Mouse (Mus musculus) forebrain, embryonic 14.5 days (tissue): ENCODE measurements at regions not wholly inside any gene's neighbourhood (a gene's known extent, or its start where the extent isn't known, plus 50 kb on each side); places are given as distances from the start of the nearest gene placed in this dataset.
A peak's percentile ranks its signal among the peaks of the same experiment; 100 is the strongest.

ENCODE experiments used
- ATAC-seq: fragments of 200-750 bp; cut with Nextera tagmentation; 2 replicates; pipeline ENCODE4 v1.8.0; 2017; ENCODE audit warnings: mild to moderate bottlenecking, moderate library complexity
- DNase-seq: peaks from one replicate; pipeline ENCODE4 v3.0.0-alpha.2; 2015; ENCODE audit warnings: low spot score
- H3K27ac ChIP-seq: fragments of 300-500 bp; sonication (generic); 2 replicates; pipeline ENCODE4 v1.5.1; 2014; ENCODE audit warnings: low read depth, mild to moderate bottlenecking, control low read depth, low read length, moderate library complexity
- H3K27me3 ChIP-seq: fragments of 300-500 bp; sonication (generic); replicated peaks from 2 replicates; pipeline ENCODE4 v1.6.1; 2014; ENCODE audit warnings: low read length, control low read depth, mixed read lengths; ENCODE audit not compliant: control insufficient read depth, insufficient read depth
- H3K36me3 ChIP-seq: fragments of 300-500 bp; sonication (generic); 2 replicates; pipeline ENCODE4 v1.6.1; 2014; ENCODE audit warnings: low read length, control low read depth; ENCODE audit not compliant: control insufficient read depth, insufficient read depth
- H3K4me1 ChIP-seq: fragments of 300-500 bp; sonication (generic); 2 replicates; pipeline ENCODE4 v1.6.1; 2014; ENCODE audit warnings: antibody characterized with exemption, low read length, control low read depth; ENCODE audit not compliant: control insufficient read depth, insufficient read depth
- H3K4me2 ChIP-seq: fragments of 300-500 bp; sonication (generic); 2 replicates; pipeline ENCODE4 v1.6.1; 2014; ENCODE audit warnings: mild to moderate bottlenecking, control low read depth, low read length
- H3K4me3 ChIP-seq: fragments of 300-500 bp; sonication (generic); 2 replicates; pipeline ENCODE4 v1.5.1; 2014; ENCODE audit warnings: low read depth, low read length, control low read depth
- H3K9ac ChIP-seq: fragments of 300-500 bp; sonication (generic); 2 replicates; pipeline ENCODE4 v1.6.1; 2014; ENCODE audit warnings: mild to moderate bottlenecking, low read length, control low read depth, moderate library complexity
- H3K9me3 ChIP-seq: fragments of 300-500 bp; sonication (generic); replicated peaks from 2 replicates; pipeline ENCODE4 v1.6.1; 2016; ENCODE audit warnings: low read length, control low read depth, mixed read lengths; ENCODE audit not compliant: control insufficient read depth
- WGBS: fragments of 180-500 bp; shearing (Covaris S2); extraction: QIAGEN DNeasy Blood & Tissue Kit; methylation state at CpG from one replicate; pipeline ENCODE4 v1.1.7; 2014; 5-methylcytosine and 5-hydroxymethylcytosine counted together

GRCm38 (mm10) chr13:100990646-100991045 lies 157.4 kb upstream of the Slc30a5 start:
- H3K9me3 ChIP-seq, result no peaks in the 10 kb centered on the region
- H3K4me2 ChIP-seq, result no peak overlapping the region
- H3K27ac ChIP-seq, result no peak overlapping the region
- no peaks in the 10 kb centered on the region for H3K27me3 ChIP-seq
- ATAC-seq, result no peak
- H3K36me3 ChIP-seq, result no peaks in the 10 kb centered on the region
- H3K4me1 ChIP-seq, result no peaks in the 10 kb centered on the region
- no peak for DNase-seq
- H3K4me3 ChIP-seq, result no peak overlapping the region
- WGBS, result 87% methylated on average over 2 of the region's 2 CpGs
- no peak overlapping the region for H3K9ac ChIP-seq

GRCm38 (mm10) chr13:100988671-100989531 lies 155.7 kb upstream of the Slc30a5 start:
- Histone ChIP-seq H3K27ac (no peak overlapping the region), H3K27me3 (no peaks in the 10 kb centered on the region), H3K9me3 (no peaks in the 10 kb centered on the region), H3K9ac (no peak overlapping the region), H3K4me3 (no peak overlapping the region), H3K4me2 (no peak overlapping the region), H3K36me3 (no peaks in the 10 kb centered on the region), H3K4me1 (no peaks in the 10 kb centered on the region)
- ATAC-seq (no peak), DNase-seq (no peak)
- WGBS, result 63% methylated on average over 13 of the region's 13 CpGs

GRCm38 (mm10) chr13:100988116-100988515 lies 154.9 kb upstream of the Slc30a5 start:
- Histone ChIP-seq H3K4me1 (no peaks in the 10 kb centered on the region), H3K27me3 (no peaks in the 10 kb centered on the region), H3K9ac (no peak overlapping the region), H3K27ac (no peak overlapping the region), H3K9me3 (no peaks in the 10 kb centered on the region), H3K4me3 (no peak overlapping the region), H3K4me2 (no peak overlapping the region), H3K36me3 (no peaks in the 10 kb centered on the region)
- DNase-seq (no peak), ATAC-seq (no peak)
- 96% methylated on average over 5 of the region's 5 CpGs for WGBS

- no peak for DNase-seq
- Histone ChIP-seq H3K27ac (no peak overlapping the region), H3K36me3 (no peaks in the 10 kb centered on the region), H3K4me1 (no peaks in the 10 kb centered on the region), H3K9ac (no peak overlapping the region), H3K9me3 (no peaks in the 10 kb centered on the region), H3K4me2 (no peak overlapping the region), H3K4me3 (no peak overlapping the region), H3K27me3 (no peaks in the 10 kb centered on the region)
- WGBS, result 95% methylated on average over 3 of the region's 3 CpGs
- ATAC-seq, result no peak
Measured at GRCm38 (mm10) chr13:100975741-100976140, 142.5 kb upstream of the Slc30a5 start.

- H3K9me3 ChIP-seq, result no peaks in the 10 kb centered on the region
- no peak overlapping the region for H3K4me2 ChIP-seq
- no peak overlapping the region for H3K9ac ChIP-seq
- no peak overlapping the region for H3K4me3 ChIP-seq
- ATAC-seq (no peak), DNase-seq (no peak)
- no peaks in the 10 kb centered on the region for H3K4me1 ChIP-seq
- 85% methylated on average over 2 of the region's 2 CpGs for WGBS
- no peak overlapping the region for H3K27ac ChIP-seq
- H3K27me3 ChIP-seq, result no peaks in the 10 kb centered on the region
- H3K36me3 ChIP-seq, result no peaks in the 10 kb centered on the region
Measured at GRCm38 (mm10) chr13:100971080-100972017, 138.1 kb upstream of the Slc30a5 start.

- Histone ChIP-seq H3K9ac (no peak overlapping the region), H3K4me1 (no peaks in the 10 kb centered on the region), H3K4me3 (no peak overlapping the region), H3K27ac (no peak overlapping the region; the same call in 1 of the 2 replicates), H3K4me2 (no peak overlapping the region), H3K9me3 (no peaks in the 10 kb centered on the region), H3K27me3 (no peaks in the 10 kb centered on the region), H3K36me3 (no peaks in the 10 kb centered on the region)
- WGBS, result 47% methylated on average over 4 of the region's 4 CpGs
- ATAC-seq (peak; percentile 91), DNase-seq (peak; percentile 85)
Measured at GRCm38 (mm10) chr13:100962811-100963540, 129.7 kb upstream of the Slc30a5 start.

- no peak for ATAC-seq
- Histone ChIP-seq H3K4me2 (no peak overlapping the region), H3K4me1 (0 out of 2 replicates have a peak, but pooled peaks cover 4% of the 10 kb centered on the region), H3K9me3 (no peaks in the 10 kb centered on the region), H3K4me3 (no peak overlapping the region), H3K36me3 (no peaks in the 10 kb centered on the region), H3K27ac (no peak overlapping the region), H3K27me3 (no peaks in the 10 kb centered on the region), H3K9ac (no peak overlapping the region)
- WGBS, result 89% methylated on average over 8 of the region's 8 CpGs
- DNase-seq, result no peak
Measured at GRCm38 (mm10) chr13:100954598-100955251, 121.5 kb upstream of the Slc30a5 start.

GRCm38 (mm10) chr13:100954106-100954505 lies 120.9 kb upstream of the Slc30a5 start:
- Histone ChIP-seq H3K36me3 (no peaks in the 10 kb centered on the region), H3K9me3 (no peaks in the 10 kb centered on the region), H3K9ac (no peak overlapping the region), H3K4me2 (no peak overlapping the region), H3K4me1 (0 out of 2 replicates have a peak, but pooled peaks cover 4% of the 10 kb centered on the region), H3K4me3 (no peak overlapping the region), H3K27me3 (no peaks in the 10 kb centered on the region), H3K27ac (no peak overlapping the region)
- 24% methylated on average over 1 of the region's 1 CpGs for WGBS
- DNase-seq (no peak), ATAC-seq (no peak)
